Mouse (Mus musculus): ENCODE results near the gene B4galnt3. TPM values are rescaled to one million over a fixed set of nuclear protein-coding genes. Genes with fewer than 3 reads are reported as not detected.
A peak's percentile ranks its signal among the peaks of the same experiment; 100 is the strongest.

Gene B4galnt3
- polyA plus RNA-seq, 1 experiment from 2014 or later, result 0.47 TPM

DNA sequence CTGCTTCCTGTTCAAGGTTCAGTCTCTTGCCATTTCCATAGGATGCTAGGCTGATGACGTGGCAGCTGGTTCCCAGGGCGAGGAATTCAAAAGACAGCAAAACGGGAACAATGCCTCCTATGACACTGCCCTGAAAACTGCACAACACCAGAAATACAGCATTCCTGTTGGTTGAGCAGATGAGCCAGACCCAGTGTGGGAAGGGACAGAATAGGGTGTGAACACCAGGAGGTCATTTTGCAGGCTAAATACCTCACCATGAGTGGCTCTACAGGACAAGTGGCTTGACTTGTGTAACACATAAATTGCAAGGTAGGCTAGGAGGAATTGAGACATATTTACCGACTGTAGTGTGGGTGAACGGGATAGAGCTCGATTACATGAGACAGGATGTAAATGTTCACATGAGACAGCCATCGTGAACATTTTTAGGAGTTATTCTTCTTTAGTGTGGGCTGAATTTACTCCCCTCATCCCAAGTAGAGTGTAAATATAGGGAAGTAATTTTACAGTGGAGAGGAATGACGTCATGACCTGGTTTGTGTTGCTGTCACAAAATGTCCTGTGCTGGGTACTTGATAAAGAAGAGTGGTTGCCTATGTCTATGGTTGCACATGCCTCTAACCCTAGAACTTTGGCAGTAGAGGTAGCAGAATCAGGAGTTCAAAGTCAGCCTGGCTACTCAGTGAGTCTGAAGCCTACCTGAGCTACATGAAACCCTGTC, 121.9 kb downstream of the B4galnt3 start:
- Histone ChIP-seq H3K4me3 (ENCODE audit: low read depth, low read length) (no peak overlapping the region), H3K9me3 (ENCODE audit: control insufficient read depth, low read length) (no peaks in the 10 kb centered on the region), H3K9ac (ENCODE audit: low read length) (no peak overlapping the region), H3K27ac (ENCODE audit: low read depth) (no peak overlapping the region), H3K4me2 (ENCODE audit: low read length) (no peak overlapping the region), H3K4me1 (replicated peaks; ENCODE audit: control insufficient read depth, insufficient read depth, low read length) (no peaks in the 10 kb centered on the region), H3K27me3 (replicated peaks; ENCODE audit: control insufficient read depth, insufficient read depth, low read length) (no peaks in the 10 kb centered on the region), H3K36me3 (ENCODE audit: control insufficient read depth, insufficient read depth, low read length) (no peaks in the 10 kb centered on the region)
- DNase-seq (ENCODE audit: low spot score) (no peak), ATAC-seq (replicated peaks; ENCODE audit: low FRiP score, low TSS enrichment, low read depth) (no peak)
- WGBS, result 79% methylated on average over 8 of the region's 8 CpGs

DNA sequence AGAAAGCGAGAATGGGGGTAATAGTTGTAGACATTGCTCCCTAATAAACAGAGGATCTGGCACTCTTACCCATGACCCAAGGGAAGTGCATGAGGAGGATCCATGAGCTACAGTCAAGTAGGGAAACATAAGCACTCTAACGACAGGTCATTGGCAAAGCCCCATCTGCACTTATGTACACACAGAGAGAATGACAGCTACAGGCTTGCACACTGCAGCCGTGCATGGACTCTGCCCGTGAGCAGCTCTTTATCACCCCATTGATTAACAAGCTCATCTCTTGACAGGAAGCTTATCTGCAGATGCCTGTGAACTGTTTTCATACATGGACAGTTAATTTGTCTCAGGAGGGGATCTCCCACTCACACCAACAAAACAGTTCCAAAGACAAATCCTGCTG, 126.8 kb downstream of the B4galnt3 start:
- no peaks in the 10 kb centered on the region for H3K4me1 ChIP-seq (replicated peaks; ENCODE audit: control insufficient read depth, insufficient read depth, low read length)
- 33% methylated on average over 4 of the region's 4 CpGs for WGBS
- ATAC-seq (replicated peaks; ENCODE audit: low FRiP score, low TSS enrichment, low read depth) (no peak), DNase-seq (ENCODE audit: low spot score) (no peak)
- H3K27ac ChIP-seq (ENCODE audit: low read depth), result no peak overlapping the region
- no peaks in the 10 kb centered on the region for H3K36me3 ChIP-seq (ENCODE audit: control insufficient read depth, insufficient read depth, low read length)
- no peak overlapping the region for H3K4me2 ChIP-seq (ENCODE audit: low read length)
- no peaks in the 10 kb centered on the region for H3K9me3 ChIP-seq (ENCODE audit: control insufficient read depth, low read length)
- no peak overlapping the region for H3K9ac ChIP-seq (ENCODE audit: low read length)
- no peak overlapping the region for H3K4me3 ChIP-seq (ENCODE audit: low read depth, low read length)
- H3K27me3 ChIP-seq (replicated peaks; ENCODE audit: control insufficient read depth, insufficient read depth, low read length), result no peaks in the 10 kb centered on the region

DNA sequence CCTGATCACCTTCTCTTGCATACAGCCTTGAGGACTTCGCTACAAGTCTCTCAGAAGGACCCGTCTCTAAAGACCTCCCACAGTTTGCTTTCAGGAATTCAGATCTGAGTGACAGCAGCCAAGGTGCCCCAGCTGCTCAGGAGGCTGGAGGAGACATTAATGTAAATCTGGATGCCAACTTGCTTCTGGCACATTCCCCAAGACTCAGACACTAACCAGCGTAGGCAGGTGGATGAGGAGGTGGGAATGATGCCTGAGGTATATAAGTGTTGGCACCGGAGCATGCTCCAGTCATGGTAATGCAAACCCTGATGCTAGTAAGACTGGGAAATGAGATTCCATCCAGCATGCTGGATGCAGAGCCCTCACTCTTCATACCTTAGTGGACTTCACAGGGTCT, 129.6 kb downstream of the B4galnt3 start:
- Histone ChIP-seq H3K4me2 (ENCODE audit: low read length) (no peak overlapping the region), H3K4me3 (ENCODE audit: low read depth, low read length) (no peak overlapping the region), H3K27ac (ENCODE audit: low read depth) (no peak overlapping the region), H3K4me1 (replicated peaks; ENCODE audit: control insufficient read depth, insufficient read depth, low read length) (no peaks in the 10 kb centered on the region), H3K27me3 (replicated peaks; ENCODE audit: control insufficient read depth, insufficient read depth, low read length) (no peaks in the 10 kb centered on the region), H3K36me3 (ENCODE audit: control insufficient read depth, insufficient read depth, low read length) (no peaks in the 10 kb centered on the region), H3K9me3 (ENCODE audit: control insufficient read depth, low read length) (no peaks in the 10 kb centered on the region), H3K9ac (ENCODE audit: low read length) (no peak overlapping the region)
- no peak for DNase-seq (ENCODE audit: low spot score)
- ATAC-seq (replicated peaks; ENCODE audit: low FRiP score, low TSS enrichment, low read depth), result no peak
- 90% methylated on average over 4 of the region's 4 CpGs for WGBS

DNA sequence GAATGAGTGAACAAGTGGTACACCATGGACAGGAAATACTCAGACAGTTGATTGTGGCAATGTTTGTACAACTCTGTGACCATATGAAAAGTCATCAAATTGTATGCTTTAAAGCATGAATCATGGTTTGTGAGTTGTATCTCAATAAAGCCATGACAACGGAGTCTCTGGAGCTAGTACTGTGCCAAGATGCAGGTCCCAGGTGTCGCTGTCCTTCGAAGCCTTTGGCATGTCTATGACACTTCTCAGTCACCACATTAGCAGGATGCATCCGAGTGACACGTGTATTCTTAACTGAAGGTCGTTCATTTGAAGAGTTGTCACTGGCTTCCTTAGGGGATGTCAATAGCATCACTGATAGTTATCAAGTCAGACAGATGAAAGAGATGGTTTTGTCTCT, 131.4 kb downstream of the B4galnt3 start:
- WGBS, result 75% methylated on average over 6 of the region's 6 CpGs
- H3K36me3 ChIP-seq (ENCODE audit: control insufficient read depth, insufficient read depth, low read length), result no peaks in the 10 kb centered on the region
- H3K4me2 ChIP-seq (ENCODE audit: low read length), result no peak overlapping the region
- 0 out of 2 replicates have a peak, but pooled peaks cover 7% of the 10 kb centered on the region for H3K4me1 ChIP-seq (replicated peaks; ENCODE audit: control insufficient read depth, insufficient read depth, low read length)
- H3K27me3 ChIP-seq (replicated peaks; ENCODE audit: control insufficient read depth, insufficient read depth, low read length), result no peaks in the 10 kb centered on the region
- H3K9ac ChIP-seq (ENCODE audit: low read length), result no peak overlapping the region
- H3K9me3 ChIP-seq (ENCODE audit: control insufficient read depth, low read length), result no peaks in the 10 kb centered on the region
- DNase-seq (ENCODE audit: low spot score) (no peak), ATAC-seq (replicated peaks; ENCODE audit: low FRiP score, low TSS enrichment, low read depth) (no peak)
- no peak overlapping the region for H3K4me3 ChIP-seq (ENCODE audit: low read depth, low read length)
- H3K27ac ChIP-seq (ENCODE audit: low read depth), result no peak overlapping the region

DNA sequence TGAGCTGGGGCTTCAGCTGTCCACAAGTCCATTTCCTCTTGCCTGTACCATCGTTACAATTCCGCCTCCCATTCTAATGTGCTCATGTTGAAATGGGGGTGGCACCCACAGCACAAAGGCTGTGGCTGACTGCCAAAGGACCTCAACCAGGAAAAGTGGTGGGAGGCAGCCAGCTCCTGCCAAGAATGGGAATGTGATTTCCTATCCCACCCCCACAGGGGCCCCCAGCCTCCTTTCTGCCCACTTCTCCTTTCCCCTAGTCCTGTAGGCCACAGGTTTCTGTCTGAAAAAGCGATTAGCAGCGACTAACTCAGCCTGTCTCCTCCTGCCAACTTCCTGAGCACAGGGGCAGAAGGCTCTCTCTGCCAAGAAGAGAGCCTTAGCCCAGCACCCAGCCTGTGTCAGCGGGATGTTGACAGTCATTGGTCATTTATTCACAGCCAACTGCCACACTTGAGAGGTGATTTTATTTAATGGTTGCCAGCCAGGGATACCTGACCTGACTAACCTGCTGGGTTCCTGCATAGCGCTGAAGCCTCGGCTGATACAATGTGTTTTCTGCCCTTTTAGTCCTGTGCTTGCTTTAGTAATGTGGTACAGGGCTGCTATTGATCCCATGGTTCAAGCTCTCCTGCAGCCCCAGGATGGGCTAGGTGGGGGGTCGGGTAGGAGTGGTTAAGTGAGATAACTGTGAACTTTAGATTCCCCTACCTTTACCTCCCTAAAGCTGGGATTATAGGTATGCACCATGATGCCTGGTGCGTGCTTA, 135.0 kb downstream of the B4galnt3 start:
- WGBS, result 53% methylated on average over 9 of the region's 9 CpGs
- 0 out of 2 replicates have a peak overlapping the region, but pooled peaks have one; percentile 51 for H3K27ac ChIP-seq (ENCODE audit: low read depth)
- 0 out of 2 replicates have a peak, but pooled peaks cover 7% of the 10 kb centered on the region for H3K4me1 ChIP-seq (replicated peaks; ENCODE audit: control insufficient read depth, insufficient read depth, low read length)
- no peak overlapping the region for H3K4me3 ChIP-seq (ENCODE audit: low read depth, low read length)
- no peak for ATAC-seq (replicated peaks; ENCODE audit: low FRiP score, low TSS enrichment, low read depth)
- H3K4me2 ChIP-seq (ENCODE audit: low read length), result no peak overlapping the region
- no peaks in the 10 kb centered on the region for H3K27me3 ChIP-seq (replicated peaks; ENCODE audit: control insufficient read depth, insufficient read depth, low read length)
- no peak for DNase-seq (ENCODE audit: low spot score)
- no peaks in the 10 kb centered on the region for H3K9me3 ChIP-seq (ENCODE audit: control insufficient read depth, low read length)
- no peak overlapping the region for H3K9ac ChIP-seq (ENCODE audit: low read length)
- no peaks in the 10 kb centered on the region for H3K36me3 ChIP-seq (ENCODE audit: control insufficient read depth, insufficient read depth, low read length)

DNA sequence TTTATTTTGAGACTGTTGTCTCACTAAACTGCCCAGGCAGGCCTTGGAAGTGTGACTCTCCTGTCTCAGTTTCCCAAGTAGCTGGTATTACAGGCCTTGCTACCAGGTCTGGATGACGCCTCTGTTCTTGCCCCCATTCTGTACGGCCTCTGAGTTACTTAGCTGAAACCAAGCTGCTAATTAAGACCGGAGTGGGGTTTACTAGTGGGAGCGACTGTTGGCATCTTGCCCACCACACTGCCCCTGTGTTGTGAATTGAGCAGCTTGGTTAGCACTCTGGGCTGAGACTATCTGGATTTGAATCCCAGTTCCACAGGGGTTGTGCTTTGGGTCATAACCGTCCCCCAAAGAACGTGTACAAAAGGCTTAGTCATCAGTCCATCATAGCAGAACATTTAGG, 136.9 kb downstream of the B4galnt3 start:
- Histone ChIP-seq H3K4me3 (ENCODE audit: low read depth, low read length) (no peak overlapping the region), H3K4me1 (replicated peaks; ENCODE audit: control insufficient read depth, insufficient read depth, low read length) (0 out of 2 replicates have a peak, but pooled peaks cover 7% of the 10 kb centered on the region), H3K9ac (ENCODE audit: low read length) (no peak overlapping the region), H3K27me3 (replicated peaks; ENCODE audit: control insufficient read depth, insufficient read depth, low read length) (no peaks in the 10 kb centered on the region), H3K9me3 (ENCODE audit: control insufficient read depth, low read length) (no peaks in the 10 kb centered on the region), H3K36me3 (ENCODE audit: control insufficient read depth, insufficient read depth, low read length) (no peaks in the 10 kb centered on the region), H3K4me2 (ENCODE audit: low read length) (no peak overlapping the region), H3K27ac (ENCODE audit: low read depth) (no peak overlapping the region)
- ATAC-seq (replicated peaks; ENCODE audit: low FRiP score, low TSS enrichment, low read depth) (no peak), DNase-seq (ENCODE audit: low spot score) (no peak)
- 73% methylated on average over 6 of the region's 6 CpGs for WGBS

DNA sequence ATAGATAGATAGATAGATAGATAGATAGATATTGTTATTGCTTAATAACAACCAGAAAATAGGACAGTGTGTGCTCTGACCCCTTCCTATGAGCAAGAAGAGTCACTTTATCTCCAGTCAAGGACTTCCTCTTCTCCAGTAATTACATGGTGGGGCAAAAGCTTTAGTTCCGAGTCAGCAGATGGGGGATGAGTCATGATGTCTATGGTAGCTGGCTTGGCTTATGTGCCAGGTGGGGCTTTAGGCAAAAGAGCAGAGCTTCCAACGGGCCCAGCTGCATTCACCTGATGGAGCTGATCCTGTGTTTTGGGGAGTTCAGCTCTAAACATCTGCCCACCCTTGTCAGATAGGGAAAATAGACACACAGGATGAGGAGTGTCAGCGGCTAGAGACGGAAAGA, 138.8 kb downstream of the B4galnt3 start:
- Histone ChIP-seq H3K4me2 (ENCODE audit: low read length) (no peak overlapping the region), H3K36me3 (ENCODE audit: control insufficient read depth, insufficient read depth, low read length) (no peaks in the 10 kb centered on the region), H3K4me1 (replicated peaks; ENCODE audit: control insufficient read depth, insufficient read depth, low read length) (0 out of 2 replicates have a peak, but pooled peaks cover 7% of the 10 kb centered on the region), H3K27ac (ENCODE audit: low read depth) (no peak overlapping the region), H3K9ac (ENCODE audit: low read length) (no peak overlapping the region), H3K9me3 (ENCODE audit: control insufficient read depth, low read length) (no peaks in the 10 kb centered on the region), H3K4me3 (ENCODE audit: low read depth, low read length) (no peak overlapping the region), H3K27me3 (replicated peaks; ENCODE audit: control insufficient read depth, insufficient read depth, low read length) (no peaks in the 10 kb centered on the region)
- ATAC-seq (replicated peaks; ENCODE audit: low FRiP score, low TSS enrichment, low read depth) (no peak), DNase-seq (ENCODE audit: low spot score) (no peak)
- WGBS, result 83% methylated on average over 4 of the region's 4 CpGs

DNA sequence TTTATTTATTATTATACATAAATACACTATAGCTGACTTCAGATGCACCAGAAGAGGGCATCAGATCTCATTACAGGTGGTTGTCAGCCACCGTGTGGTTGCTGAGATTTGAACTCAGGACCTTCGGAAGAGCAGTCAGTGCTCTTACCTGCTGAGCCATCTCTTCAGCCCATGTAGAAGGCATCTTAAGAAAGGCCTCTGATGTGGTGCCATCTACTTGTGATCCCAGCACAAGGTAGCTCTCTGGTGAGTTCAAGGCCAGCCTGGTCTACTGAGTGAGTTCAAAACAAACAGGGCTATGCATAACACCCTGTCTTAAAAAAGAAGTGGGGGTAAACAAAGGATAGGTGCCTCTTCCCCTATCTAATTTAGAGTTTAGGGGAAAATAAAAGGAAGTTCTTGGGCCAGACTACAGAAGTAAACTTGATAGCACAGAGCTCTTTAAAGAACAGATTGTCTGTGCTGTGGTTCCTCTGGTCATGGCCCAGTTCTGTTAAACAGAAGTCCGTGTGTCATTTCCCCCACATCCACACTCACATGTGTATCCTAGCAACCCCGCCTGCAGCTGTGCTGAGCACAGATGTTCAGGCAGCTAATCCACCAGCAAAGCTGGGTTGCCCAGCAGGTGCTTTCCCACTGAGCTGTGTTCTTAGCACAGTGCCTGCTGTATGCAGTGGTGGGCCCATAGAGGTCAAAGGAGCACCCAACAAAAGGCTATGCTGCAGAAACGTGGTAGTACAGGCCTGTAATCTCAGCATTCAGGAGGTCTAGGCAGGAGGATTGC, 139.6 kb downstream of the B4galnt3 start:
- WGBS, result 70% methylated on average over 5 of the region's 5 CpGs
- no peak for DNase-seq (ENCODE audit: low spot score)

More for the DNA sequence above, 139.6 kb downstream of the B4galnt3 start:
- Histone ChIP-seq H3K9me3 (ENCODE audit: control insufficient read depth, low read length) (no peaks in the 10 kb centered on the region), H3K36me3 (ENCODE audit: control insufficient read depth, insufficient read depth, low read length) (no peaks in the 10 kb centered on the region), H3K9ac (ENCODE audit: low read length) (no peak overlapping the region), H3K4me3 (ENCODE audit: low read depth, low read length) (no peak overlapping the region), H3K27me3 (replicated peaks; ENCODE audit: control insufficient read depth, insufficient read depth, low read length) (no peaks in the 10 kb centered on the region), H3K4me1 (replicated peaks; ENCODE audit: control insufficient read depth, insufficient read depth, low read length) (0 out of 2 replicates have a peak, but pooled peaks cover 7% of the 10 kb centered on the region), H3K4me2 (ENCODE audit: low read length) (no peak overlapping the region), H3K27ac (ENCODE audit: low read depth) (no peak overlapping the region)
- ATAC-seq (replicated peaks; ENCODE audit: low FRiP score, low TSS enrichment, low read depth), result no peak

All from intestine, embryonic 14.5 days (tissue).